Mouse (Mus musculus) hindbrain, postnatal 0 days (tissue): ENCODE results near the gene Cxcl14. TPM values are rescaled to one million over a fixed set of nuclear protein-coding genes. Genes with fewer than 3 reads are reported as not detected.
A peak's percentile ranks its signal among the peaks of the same experiment; 100 is the strongest.

Experiments
- ATAC-seq: fragments of 200-750 bp; cut with Nextera tagmentation; 2 replicates; pipeline ENCODE4 v1.8.0; 2017; ENCODE audit warnings: mild to moderate bottlenecking, moderate TSS enrichment, moderate library complexity
- DNase-seq: peaks from one replicate; pipeline ENCODE4 v3.0.0-alpha.2; 2015; ENCODE audit warnings: low spot score
- H3K27ac ChIP-seq: fragments of 300-500 bp; sonication (generic); 2 replicates; pipeline ENCODE4 v1.5.1; 2014; ENCODE audit warnings: mild to moderate bottlenecking
- H3K27me3 ChIP-seq: fragments of 300-500 bp; sonication (generic); 2 replicates; pipeline ENCODE4 v1.6.1; 2014; ENCODE audit warnings: low read length, mixed read lengths; ENCODE audit not compliant: insufficient read depth
- H3K36me3 ChIP-seq: fragments of 300-500 bp; sonication (generic); 2 replicates; pipeline ENCODE4 v1.6.1; 2014; ENCODE audit warnings: low read length, mixed read lengths; ENCODE audit not compliant: insufficient read depth
- H3K4me1 ChIP-seq: fragments of 300-500 bp; sonication (generic); 2 replicates; pipeline ENCODE4 v1.6.1; 2014; ENCODE audit warnings: antibody characterized with exemption, low read length, mixed read lengths; ENCODE audit not compliant: insufficient read depth
- H3K4me2 ChIP-seq: fragments of 300-500 bp; sonication (generic); 2 replicates; pipeline ENCODE4 v1.6.1; 2014; ENCODE audit warnings: low read depth, mild to moderate bottlenecking, low read length, moderate library complexity, mixed read lengths
- H3K4me3 ChIP-seq: fragments of 300-500 bp; sonication (generic); 2 replicates; pipeline ENCODE4 v1.5.1; 2014; ENCODE audit warnings: low read length
- H3K9ac ChIP-seq: fragments of 300-500 bp; sonication (generic); replicated peaks from 2 replicates; pipeline ENCODE4 v1.6.1; 2014; ENCODE audit warnings: mild to moderate bottlenecking, low read length, moderate library complexity, mixed read lengths
- H3K9me3 ChIP-seq: fragments of 300-500 bp; sonication (generic); 2 replicates; pipeline ENCODE4 v1.6.1; 2016; ENCODE audit warnings: low read length, mixed read lengths
- CTCF ChIP-seq: IDR thresholded peaks from 2 replicates; pipeline ENCODE4 v1.5.1; 2016; ENCODE audit warnings: antibody characterized with exemption, control low read depth, low read depth
- WGBS: fragments of 180-500 bp; shearing (Covaris S2); extraction: QIAGEN DNeasy Blood & Tissue Kit; methylation state at CpG from one replicate; pipeline ENCODE4 v1.1.7; 2014; 5-methylcytosine and 5-hydroxymethylcytosine counted together
- polyA plus RNA-seq: library from polyadenylated mRNA; unstranded; fragments of >200 nt; fragmentation: Nextera tagmentation; extraction: Ambion mirVana; gene quantifications from 2 replicates; pipeline ENCODE4 v1.2.1, GENCODE M21; 2015
- total RNA-seq: library from RNA; depleted of rRNA; stranded (reverse); fragments of >200 nt; gene quantifications from 2 replicates; pipeline ENCODE4 v1.2.3, GENCODE M21; 2014

Gene Cxcl14
- total and polyA plus RNA-seq, 2 experiments from 2014 or later = 17.5 to 19.9 TPM

DNA sequence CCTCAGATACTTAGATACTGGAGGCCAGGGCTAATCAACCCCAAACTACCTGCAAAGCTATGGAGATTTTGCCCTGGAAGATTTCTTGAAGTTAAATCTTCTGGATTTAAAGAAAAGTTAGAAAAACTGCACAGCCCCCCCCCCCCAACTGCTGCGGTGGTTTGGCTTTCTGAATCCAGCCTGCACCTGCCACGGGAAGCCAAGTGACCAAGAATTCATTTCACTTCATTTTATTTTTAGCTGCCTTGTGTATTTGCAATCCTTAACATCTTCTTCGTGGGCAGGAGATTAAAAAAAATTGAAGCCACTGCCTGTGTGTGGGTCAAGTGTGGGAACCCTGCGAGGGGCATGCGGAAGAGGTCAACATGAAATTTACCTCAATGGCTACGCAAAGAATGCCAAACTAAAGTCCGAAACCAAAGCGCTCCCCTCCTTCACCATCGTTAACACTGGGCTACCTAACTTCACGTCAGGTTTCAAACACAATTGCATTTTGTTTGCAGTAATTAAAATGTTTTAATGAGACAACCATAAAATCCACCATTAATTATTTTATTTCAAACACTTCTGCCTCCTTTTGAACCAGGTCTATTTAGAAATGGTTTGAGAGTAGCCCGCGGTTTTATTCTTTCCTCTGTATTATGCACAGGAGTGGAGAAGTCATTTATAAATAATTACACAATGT is 38.7 kb downstream of the Cxcl14 start:
- 14% methylated on average over 12 of the region's 12 CpGs for WGBS
- Histone ChIP-seq H3K9me3 (no peaks in the 10 kb centered on the region), H3K4me3 (no peak overlapping the region), H3K4me1 (peaks cover 3% of the 10 kb centered on the region), H3K27me3 (peaks cover 87% of the 10 kb centered on the region), H3K4me2 (no peak overlapping the region), H3K9ac (no peak overlapping the region), H3K36me3 (no peaks in the 10 kb centered on the region), H3K27ac (no peak overlapping the region)
- ATAC-seq (no peak), DNase-seq (no peak)
- TF ChIP-seq CTCF = no peak

DNA sequence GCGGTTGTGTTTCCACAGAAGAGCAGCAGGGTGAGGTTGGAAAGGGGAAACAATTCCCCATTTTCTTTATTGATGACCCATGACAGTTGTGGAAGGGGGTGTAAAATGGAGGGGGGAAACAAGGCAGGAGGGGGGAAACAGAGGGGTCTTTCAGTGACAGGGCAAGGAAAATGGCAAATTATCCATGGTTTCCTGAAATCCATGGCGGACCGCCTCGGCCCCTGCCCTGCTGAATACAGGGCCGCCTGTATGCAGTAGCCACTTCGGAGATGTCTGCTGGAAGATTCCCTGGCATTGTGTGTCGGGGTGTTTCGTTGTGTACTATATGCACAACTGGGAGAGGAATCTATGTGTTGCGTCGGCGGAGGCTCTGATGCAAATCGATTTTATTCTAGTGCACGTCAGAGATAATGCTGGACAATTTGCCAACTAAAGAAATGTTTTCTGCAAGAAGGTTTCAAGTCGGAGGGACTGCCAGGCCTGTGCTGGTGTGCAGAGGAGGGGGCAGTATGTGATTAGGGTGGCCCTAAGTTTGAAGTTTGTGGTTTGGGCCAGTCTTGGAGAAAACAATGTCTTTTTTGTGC is 39.5 kb downstream of the Cxcl14 start:
- H3K36me3 ChIP-seq = no peaks in the 10 kb centered on the region
- H3K4me1 ChIP-seq = peaks cover 8% of the 10 kb centered on the region
- no peak for TF ChIP-seq CTCF
- H3K4me3 ChIP-seq = no peak overlapping the region
- 14% methylated on average over 14 of the region's 14 CpGs for WGBS
- H3K4me2 ChIP-seq = no peak overlapping the region
- peaks cover 87% of the 10 kb centered on the region for H3K27me3 ChIP-seq
- no peak overlapping the region for H3K27ac ChIP-seq
- ATAC-seq (no peak), DNase-seq (no peak)
- H3K9me3 ChIP-seq = no peaks in the 10 kb centered on the region
- H3K9ac ChIP-seq = no peak overlapping the region

GRCm38 (mm10) chr13:56253379-56253778 is 43.0 kb downstream of the Cxcl14 start:
- Histone ChIP-seq H3K9me3 (no peaks in the 10 kb centered on the region), H3K36me3 (no peaks in the 10 kb centered on the region), H3K9ac (no peak overlapping the region), H3K4me1 (peaks cover 8% of the 10 kb centered on the region; the same call in 1 of the 2 replicates), H3K4me3 (no peak overlapping the region), H3K4me2 (no peak overlapping the region), H3K27ac (no peak overlapping the region), H3K27me3 (peaks cover 91% of the 10 kb centered on the region)
- 20% methylated on average over 3 of the region's 3 CpGs for WGBS
- no peak for TF ChIP-seq CTCF
- ATAC-seq (no peak), DNase-seq (no peak)

DNA sequence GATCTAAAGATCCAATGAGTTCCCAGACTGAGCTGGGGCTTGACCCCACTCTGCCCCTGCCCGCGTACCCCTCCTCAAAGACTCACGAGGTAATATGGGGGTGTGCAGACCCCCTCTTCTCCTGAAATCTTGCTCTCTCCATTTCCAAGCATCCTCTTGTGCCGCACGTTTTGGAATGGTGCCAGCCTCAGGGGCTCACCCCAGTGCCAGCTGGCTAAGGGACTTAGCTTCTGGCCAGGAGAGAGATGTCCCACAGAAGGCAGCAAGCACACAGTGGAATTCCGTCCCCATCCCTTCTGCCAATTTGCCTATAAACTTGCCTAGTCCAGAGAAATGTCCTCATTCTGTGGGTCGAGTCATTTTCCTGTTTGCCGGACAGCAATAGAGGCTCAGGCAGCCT is 43.6 kb downstream of the Cxcl14 start:
- Histone ChIP-seq H3K36me3 (no peaks in the 10 kb centered on the region), H3K9me3 (no peaks in the 10 kb centered on the region), H3K4me2 (peak overlapping the region; percentile 44; the same call in 1 of the 2 replicates), H3K27ac (no peak overlapping the region), H3K4me1 (peaks cover 8% of the 10 kb centered on the region; the same call in 1 of the 2 replicates), H3K27me3 (peaks cover 94% of the 10 kb centered on the region), H3K4me3 (no peak overlapping the region), H3K9ac (no peak overlapping the region)
- DNase-seq = peak; percentile 74
- WGBS = 10% methylated on average over 8 of the region's 8 CpGs
- peak; percentile 57 for ATAC-seq
- no peak for TF ChIP-seq CTCF

- ATAC-seq (peak; percentile 80), DNase-seq (peak; percentile 52)
- no peaks in the 10 kb centered on the region for H3K36me3 ChIP-seq
- peaks cover 8% of the 10 kb centered on the region; the same call in 1 of the 2 replicates for H3K4me1 ChIP-seq
- no peak for TF ChIP-seq CTCF
- peaks cover 96% of the 10 kb centered on the region for H3K27me3 ChIP-seq
- H3K4me2 ChIP-seq = peak within 1 kb of the TSS; percentile 44
- no peak within 1 kb of the TSS for H3K27ac ChIP-seq
- H3K9ac ChIP-seq = no peak within 1 kb of the TSS; the same call in 1 of the 2 replicates
- no peaks in the 10 kb centered on the region for H3K9me3 ChIP-seq
- under 1% methylated on average over 62 of the region's 65 CpGs for whole genome bisulfite sequencing
- peak within 1 kb of the TSS; percentile 22 for H3K4me3 ChIP-seq
These were observed 44.3 kb downstream of the Cxcl14 start, which contains the start of gene Neurog1 for GRCm38 (mm10) chr13:56251924-56252619. Gene Neurog1, minus strand, starts transcription at chr13:56252163.

- H3K9ac ChIP-seq = no peak overlapping the region; the same call in 1 of the 2 replicates
These were observed 45.0 kb downstream of the Cxcl14 start for GRCm38 (mm10) chr13:56251176-56251923.

More at GRCm38 (mm10) chr13:56251176-56251923, 45.0 kb downstream of the Cxcl14 start:
- Histone ChIP-seq H3K27me3 (peaks cover 96% of the 10 kb centered on the region), H3K4me3 (peak overlapping the region; percentile 22), H3K4me1 (peaks cover 8% of the 10 kb centered on the region; the same call in 1 of the 2 replicates), H3K4me2 (no peak overlapping the region), H3K27ac (no peak overlapping the region), H3K9me3 (no peaks in the 10 kb centered on the region), H3K36me3 (no peaks in the 10 kb centered on the region)
- ATAC-seq (peak; percentile 37; the same call in 1 of the 2 replicates), DNase-seq (no peak)
- WGBS = under 1% methylated on average over 59 of the region's 59 CpGs
- TF ChIP-seq CTCF = no peak
